Mouse (Mus musculus): ENCODE data around the gene Rmi2.

DNA sequence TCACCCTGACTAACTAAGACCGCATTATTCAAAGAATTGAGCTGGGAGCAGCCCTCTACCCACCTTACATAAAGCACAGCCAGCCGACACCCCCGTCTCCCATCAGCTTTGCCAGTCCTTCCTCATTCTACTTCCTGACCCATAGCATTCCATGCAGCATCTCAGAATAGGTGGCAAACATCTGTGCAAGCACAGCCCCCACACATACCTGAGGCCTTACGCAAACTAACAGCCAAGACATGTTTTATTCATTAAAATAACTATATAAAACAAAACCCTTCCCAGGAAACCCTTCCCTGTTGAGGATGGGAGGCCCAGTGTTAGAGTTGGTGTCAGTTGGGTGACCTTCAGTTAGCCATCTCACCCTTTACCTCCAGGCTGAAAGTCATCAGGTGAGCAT, 9.0 kb upstream of the Rmi2 start:
- TF ChIP-seq POLR2A (IDR thresholded peaks at IDR 0.05; ENCODE audit: control insufficient read depth in 1 of 2, insufficient read depth in 1 of 2, low read depth in 1 of 2, low read length in 2 of 2, poor library complexity in 1 of 2) (no peak), E2F4 (IDR thresholded peaks at IDR 0.05; ENCODE audit: borderline replicate concordance, low read depth, low read length) (no peak), HCFC1 (IDR thresholded peaks at IDR 0.05; ENCODE audit: low read depth, low read length) (no peak), MXI1 (IDR thresholded peaks at IDR 0.05; ENCODE audit: low read depth, low read length) (no peak), RCOR1 (IDR thresholded peaks at IDR 0.05; ENCODE audit: low read depth, low read length) (no peak), CTCF (IDR thresholded peaks at IDR 0.05 in 2 of 3, conservative IDR thresholded peaks at IDR 0.05 in 1 of 3; ENCODE audit: control insufficient read depth in 1 of 3, insufficient read depth in 1 of 3, low read depth in 2 of 3, low read length in 3 of 3, poor library complexity in 1 of 3, severe bottlenecking in 1 of 3) (no peak), TBP (IDR thresholded peaks at IDR 0.05; ENCODE audit: low read depth, low read length) (no peak)
